Mouse (Mus musculus): ENCODE data around the gene Ttc7. TPM values are rescaled to one million over a fixed set of nuclear protein-coding genes. Genes with fewer than 3 reads are reported as not detected.

The Ttc7 gene
- polyA plus RNA-seq, 1 experiment from 2014 or later: 4.9 TPM

- Histone ChIP-seq H3K36me3 (replicated peaks) (no peaks in the 10 kb centered on the region), H3K27me3 (replicated peaks) (no peaks in the 10 kb centered on the region; the same call in 1 of the 2 replicates), H3K9ac (no peak overlapping the region), H3K4me1 (peaks cover 7% of the 10 kb centered on the region), H3K9me3 (no peaks in the 10 kb centered on the region), H3K4me2 (no peak overlapping the region), H3K27ac (no peak overlapping the region), H3K4me3 (no peak overlapping the region)
- WGBS: 69% methylated on average over 6 of the region's 6 CpGs
- ATAC-seq (replicated peaks): no peak
Observed at GRCm38 (mm10) chr17:87269454-87269853, 13.2 kb upstream of the Ttc7 start.

GRCm38 (mm10) chr17:87275363-87276341 is 7.0 kb upstream of the Ttc7 start:
- H3K4me3 ChIP-seq: no peak overlapping the region
- H3K4me2 ChIP-seq: no peak overlapping the region
- no peaks in the 10 kb centered on the region for H3K4me1 ChIP-seq
- no peak overlapping the region for H3K27ac ChIP-seq
- WGBS: 57% methylated on average over 15 of the region's 15 CpGs
- H3K9me3 ChIP-seq: no peaks in the 10 kb centered on the region
- H3K9ac ChIP-seq: no peak overlapping the region
- H3K27me3 ChIP-seq (replicated peaks): no peaks in the 10 kb centered on the region
- ATAC-seq (replicated peaks): no peak
- no peaks in the 10 kb centered on the region for H3K36me3 ChIP-seq (replicated peaks)

GRCm38 (mm10) chr17:87282007-87282705 is 530 bp upstream of the Ttc7 start:
- H3K27me3 ChIP-seq (replicated peaks): peaks cover 28% of the 10 kb centered on the region
- peak overlapping the region; percentile 77 for H3K27ac ChIP-seq
- peaks cover 29% of the 10 kb centered on the region for H3K4me1 ChIP-seq
- WGBS: under 1% methylated on average over 44 of the region's 44 CpGs
- H3K9me3 ChIP-seq: no peaks in the 10 kb centered on the region
- peak overlapping the region; percentile 76 for H3K4me2 ChIP-seq
- H3K36me3 ChIP-seq (replicated peaks): no peaks in the 10 kb centered on the region
- H3K9ac ChIP-seq: peak overlapping the region; percentile 64
- peak; percentile 83 for ATAC-seq (replicated peaks)
- H3K4me3 ChIP-seq: peak overlapping the region; percentile 52

DNA sequence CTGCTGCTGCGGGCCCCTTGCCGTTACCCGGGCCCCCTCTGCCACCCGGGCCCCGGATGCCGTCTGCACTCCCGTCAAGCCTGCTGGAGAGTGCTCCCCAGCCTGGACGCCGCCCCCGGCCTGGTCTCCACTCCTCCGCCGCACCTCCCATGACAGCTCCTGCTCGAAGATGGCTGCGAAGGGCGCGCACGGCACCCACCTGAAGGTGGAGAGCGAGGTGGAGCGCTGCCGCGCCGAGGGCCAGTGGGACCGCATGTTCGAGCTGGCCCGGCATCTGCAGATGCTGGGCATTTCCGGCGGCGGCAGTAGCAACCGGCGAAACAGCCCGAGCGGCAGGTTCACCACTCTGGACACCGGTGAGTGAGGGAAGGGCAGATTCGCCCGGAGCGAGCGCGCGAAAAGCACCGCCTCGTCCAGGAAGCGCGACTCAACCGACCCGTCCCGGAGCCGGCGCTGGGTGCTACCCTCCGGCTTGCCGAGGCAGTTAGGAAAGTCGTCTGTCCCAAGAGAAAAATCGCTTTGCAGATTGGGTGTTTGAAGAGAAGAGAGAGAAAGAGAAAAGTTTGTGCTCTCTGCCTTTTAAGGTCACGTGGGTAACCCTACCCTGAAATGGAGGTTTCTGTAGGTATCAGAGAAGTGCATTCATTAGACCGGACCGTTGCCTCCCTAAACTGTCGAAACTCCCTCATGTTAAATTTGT is 519 bp downstream of the Ttc7 start:
- Histone ChIP-seq H3K4me1 (peaks cover 29% of the 10 kb centered on the region), H3K36me3 (replicated peaks) (no peaks in the 10 kb centered on the region), H3K9me3 (no peaks in the 10 kb centered on the region), H3K9ac (peak overlapping the region; percentile 64), H3K27me3 (replicated peaks) (peaks cover 31% of the 10 kb centered on the region), H3K4me2 (peak overlapping the region; percentile 76), H3K27ac (peak overlapping the region; percentile 77), H3K4me3 (peak overlapping the region; percentile 52)
- under 1% methylated on average over 56 of the region's 56 CpGs for WGBS
- ATAC-seq (replicated peaks): peak; percentile 72

DNA sequence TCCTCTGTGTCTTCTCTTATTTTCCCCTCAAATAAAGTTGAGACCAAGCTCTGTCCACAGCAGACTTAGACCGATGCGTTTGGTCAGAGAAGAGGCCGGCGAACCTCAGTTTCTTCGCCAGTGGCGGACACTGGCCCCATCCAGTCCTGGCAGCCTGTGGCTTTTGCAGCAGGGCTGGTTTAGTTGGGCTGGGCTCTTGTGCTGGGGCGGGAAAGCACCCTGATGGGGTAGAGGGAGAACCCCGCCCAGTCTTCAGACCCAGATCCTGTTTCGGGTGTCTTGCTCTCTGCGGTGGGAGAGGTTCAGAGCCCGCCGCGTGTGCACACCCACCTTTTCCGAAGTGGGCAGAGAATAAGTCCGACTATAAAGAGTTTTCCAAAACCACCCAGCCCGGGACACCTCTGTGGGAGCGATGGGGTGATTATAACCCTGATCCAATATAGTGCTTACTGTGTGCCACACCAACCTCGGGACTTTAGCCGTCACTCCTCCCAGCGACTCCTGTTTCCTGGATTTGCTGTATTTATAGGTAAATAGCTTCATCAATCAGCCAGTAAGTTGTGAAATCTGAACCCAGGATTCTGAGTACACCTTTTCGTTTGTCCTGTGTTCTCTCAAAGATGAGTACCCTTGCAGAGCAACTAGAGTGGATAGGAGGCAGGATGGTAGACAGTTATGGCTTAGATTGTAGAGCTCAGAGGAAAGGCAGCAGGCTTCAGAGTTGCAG is 1.2 kb downstream of the Ttc7 start:
- Histone ChIP-seq H3K27ac (no peak overlapping the region), H3K9me3 (no peaks in the 10 kb centered on the region), H3K36me3 (replicated peaks) (no peaks in the 10 kb centered on the region), H3K4me1 (peaks cover 29% of the 10 kb centered on the region), H3K27me3 (replicated peaks) (peaks cover 31% of the 10 kb centered on the region), H3K4me3 (peak overlapping the region; percentile 52), H3K9ac (peak overlapping the region; percentile 64; the same call in 1 of the 2 replicates), H3K4me2 (peak overlapping the region; percentile 76)
- no peak for ATAC-seq (replicated peaks)
- WGBS: 8% methylated on average over 21 of the region's 21 CpGs

DNA sequence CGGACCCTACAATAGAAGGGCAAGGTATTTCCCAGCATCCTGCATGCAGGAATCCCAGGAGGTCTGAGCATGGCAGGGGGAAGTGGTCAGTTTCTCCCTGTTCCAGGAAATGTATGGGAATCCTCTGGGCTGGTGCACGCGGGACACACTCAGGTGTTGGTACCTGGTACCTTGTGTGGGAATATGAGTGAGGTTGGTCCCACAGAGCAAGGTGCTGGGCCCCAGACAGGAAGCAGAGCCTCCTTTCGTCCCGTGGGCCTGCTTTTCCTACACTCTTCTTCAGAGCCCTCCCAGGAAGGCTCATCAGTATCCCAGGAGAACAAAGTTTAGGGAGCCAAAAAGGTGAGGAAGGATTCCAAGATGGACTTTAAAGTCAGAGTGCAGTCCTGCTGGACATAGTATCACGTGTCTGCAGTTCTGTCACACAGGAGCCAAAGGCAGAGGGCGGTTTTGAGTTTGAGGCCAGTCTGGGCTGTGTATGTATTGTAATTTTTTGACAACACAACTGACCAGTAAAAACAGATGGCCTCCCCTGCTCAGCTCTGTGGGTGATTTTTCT is 1.9 kb downstream of the Ttc7 start:
- WGBS: 63% methylated on average over 7 of the region's 7 CpGs

GRCm38 (mm10) chr17:87285731-87286465 is 3.2 kb downstream of the Ttc7 start:
- no peak overlapping the region for H3K27ac ChIP-seq
- peaks cover 31% of the 10 kb centered on the region for H3K27me3 ChIP-seq (replicated peaks)
- H3K4me2 ChIP-seq: no peak overlapping the region
- H3K4me1 ChIP-seq: peaks cover 29% of the 10 kb centered on the region
- no peak overlapping the region for H3K4me3 ChIP-seq
- no peak overlapping the region for H3K9ac ChIP-seq
- H3K9me3 ChIP-seq: no peaks in the 10 kb centered on the region
- no peaks in the 10 kb centered on the region for H3K36me3 ChIP-seq (replicated peaks)
- WGBS: 78% methylated on average over 23 of the region's 23 CpGs
- ATAC-seq (replicated peaks): no peak

More for the DNA sequence above, 1.9 kb downstream of the Ttc7 start:
- Histone ChIP-seq H3K9ac (no peak overlapping the region), H3K4me1 (peaks cover 29% of the 10 kb centered on the region), H3K9me3 (no peaks in the 10 kb centered on the region), H3K27ac (no peak overlapping the region), H3K4me3 (peak overlapping the region; percentile 52; the same call in 1 of the 2 replicates), H3K27me3 (replicated peaks) (peaks cover 31% of the 10 kb centered on the region), H3K4me2 (no peak overlapping the region), H3K36me3 (replicated peaks) (no peaks in the 10 kb centered on the region)
- no peak for ATAC-seq (replicated peaks)

DNA sequence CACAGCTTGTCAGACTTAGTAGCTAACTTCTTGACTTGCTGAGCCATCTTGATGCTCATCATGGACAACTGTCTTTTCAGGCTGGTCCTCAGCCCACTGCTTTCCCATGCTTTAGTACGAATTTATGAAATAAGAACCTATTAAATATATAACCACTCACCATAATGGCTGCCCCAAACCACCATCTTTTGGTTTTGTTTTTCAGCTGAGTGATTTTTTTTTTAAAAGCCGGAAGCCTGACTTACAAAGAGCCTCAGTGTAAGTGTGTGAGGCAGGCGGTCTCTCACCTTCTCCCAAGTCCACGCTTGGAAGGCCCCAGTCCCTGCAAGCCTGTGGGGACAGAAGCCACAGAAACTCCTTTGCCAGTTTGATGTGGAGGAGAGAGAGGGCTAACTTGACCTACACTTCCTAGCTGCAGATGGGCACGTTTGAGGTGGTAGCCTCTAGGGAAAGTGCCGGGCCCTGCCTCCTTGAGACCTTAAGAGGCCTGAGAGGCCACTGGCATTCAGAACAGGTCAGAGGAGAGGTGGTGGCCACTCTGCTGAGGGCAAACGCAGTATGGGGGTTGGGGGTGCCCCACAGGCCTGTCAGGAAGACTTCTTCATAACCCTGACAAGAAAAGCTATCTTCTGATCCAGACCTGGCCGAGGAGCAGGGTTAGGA is 3.9 kb downstream of the Ttc7 start:
- Histone ChIP-seq H3K4me1 (peaks cover 22% of the 10 kb centered on the region), H3K9me3 (no peaks in the 10 kb centered on the region), H3K9ac (no peak overlapping the region), H3K4me3 (no peak overlapping the region), H3K27ac (no peak overlapping the region), H3K4me2 (no peak overlapping the region), H3K27me3 (replicated peaks) (peaks cover 31% of the 10 kb centered on the region), H3K36me3 (replicated peaks) (no peaks in the 10 kb centered on the region)
- ATAC-seq (replicated peaks): no peak
- WGBS: 66% methylated on average over 8 of the region's 8 CpGs

DNA sequence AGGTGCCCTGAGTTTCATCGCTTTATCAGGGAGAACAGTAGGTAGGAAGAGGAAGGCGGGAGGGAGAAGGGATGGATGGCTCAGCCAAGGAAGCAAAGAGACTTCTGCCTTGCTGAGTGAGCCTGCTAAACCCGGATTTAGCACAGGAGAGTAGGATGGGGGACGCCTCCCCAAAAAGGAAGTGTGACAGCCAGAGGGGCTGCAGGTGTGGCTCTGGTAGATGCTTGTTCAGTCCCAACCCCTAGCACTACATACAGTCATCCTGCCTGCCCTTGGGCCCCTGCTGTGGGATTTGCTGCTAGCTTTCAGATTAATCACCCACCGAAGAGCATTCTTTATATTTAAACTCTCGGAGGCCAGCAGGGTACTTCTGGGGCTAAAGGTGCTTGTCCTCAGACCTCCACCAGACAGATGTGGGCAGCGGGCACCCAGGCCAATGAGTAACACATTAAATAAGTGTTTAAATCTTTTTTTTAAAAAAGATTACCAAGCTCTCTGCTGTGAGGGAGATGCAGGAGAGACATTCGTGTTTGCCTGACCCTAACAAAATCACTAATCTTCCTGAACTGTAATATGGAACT is 4.6 kb downstream of the Ttc7 start:
- 38% methylated on average over 8 of the region's 8 CpGs for WGBS

DNA sequence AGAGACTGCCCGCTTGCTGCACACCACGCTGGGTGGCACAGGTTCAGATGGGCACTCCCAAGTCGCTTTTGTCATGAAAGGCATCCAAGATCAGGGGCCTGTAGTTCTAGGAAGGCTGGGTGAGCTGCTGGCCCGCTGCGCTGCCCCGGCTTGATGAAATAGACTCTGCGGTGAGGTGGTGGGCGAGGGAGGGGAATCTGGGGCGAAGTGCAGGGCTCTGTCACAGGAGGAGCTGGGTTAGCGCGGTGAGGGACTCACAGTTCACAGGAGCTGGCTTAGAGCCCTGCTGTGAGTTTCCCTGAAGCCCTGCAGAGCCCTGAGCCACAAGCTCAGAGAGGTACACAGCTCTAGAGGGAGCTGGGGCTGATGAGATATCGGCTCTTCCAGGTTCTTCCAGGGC is 5.4 kb downstream of the Ttc7 start:
- Histone ChIP-seq H3K36me3 (replicated peaks) (no peaks in the 10 kb centered on the region), H3K9ac (no peak overlapping the region), H3K4me1 (peaks cover 15% of the 10 kb centered on the region), H3K27ac (no peak overlapping the region), H3K9me3 (no peaks in the 10 kb centered on the region), H3K27me3 (replicated peaks) (peaks cover 31% of the 10 kb centered on the region), H3K4me2 (no peak overlapping the region), H3K4me3 (no peak overlapping the region)
- 19% methylated on average over 12 of the region's 12 CpGs for WGBS
- no peak for ATAC-seq (replicated peaks)

More for the DNA sequence above, 4.6 kb downstream of the Ttc7 start:
- Histone ChIP-seq H3K36me3 (replicated peaks) (no peaks in the 10 kb centered on the region), H3K4me2 (no peak overlapping the region), H3K27ac (no peak overlapping the region), H3K27me3 (replicated peaks) (peaks cover 31% of the 10 kb centered on the region), H3K4me1 (peaks cover 16% of the 10 kb centered on the region), H3K9me3 (no peaks in the 10 kb centered on the region), H3K4me3 (no peak overlapping the region), H3K9ac (no peak overlapping the region)
- no peak for ATAC-seq (replicated peaks)

Measured in midbrain, embryonic 15.5 days (tissue).